Mouse (Mus musculus) T-helper 2 cell (primary cell): ENCODE data around the gene Pcp4.

Experiments
- in situ Hi-C: fragments of 300-600 bp; cut with MboI, MseI; formaldehyde crosslinking; loops from one replicate; pipeline ENCODE4 v1.15.1; 2025; ENCODE audit warnings: high pct_unique_total_duplicates

Pcp4 gene

GRCm38 (mm10) chr16:96563350-96564257 lies 96.2 kb downstream of the Pcp4 start:
- in situ Hi-C loops, result no loop called here

GRCm38 (mm10) chr16:96567428-96567827 lies 100.0 kb downstream of the Pcp4 start:
- in situ Hi-C loops, result no loop called here
